Mouse (Mus musculus): ENCODE results near the gene Dnajc3. TPM values are rescaled to one million over a fixed set of nuclear protein-coding genes. Genes with fewer than 3 reads are reported as not detected.
A peak's percentile ranks its signal among the peaks of the same experiment; 100 is the strongest.

Dnajc3 gene
- 6.9 and 11.0 TPM in 2 replicates for polyA plus RNA-seq (2011; ENCODE audit: insufficient read depth, insufficient read length, low replicate concordance, missing spikeins)

DNA sequence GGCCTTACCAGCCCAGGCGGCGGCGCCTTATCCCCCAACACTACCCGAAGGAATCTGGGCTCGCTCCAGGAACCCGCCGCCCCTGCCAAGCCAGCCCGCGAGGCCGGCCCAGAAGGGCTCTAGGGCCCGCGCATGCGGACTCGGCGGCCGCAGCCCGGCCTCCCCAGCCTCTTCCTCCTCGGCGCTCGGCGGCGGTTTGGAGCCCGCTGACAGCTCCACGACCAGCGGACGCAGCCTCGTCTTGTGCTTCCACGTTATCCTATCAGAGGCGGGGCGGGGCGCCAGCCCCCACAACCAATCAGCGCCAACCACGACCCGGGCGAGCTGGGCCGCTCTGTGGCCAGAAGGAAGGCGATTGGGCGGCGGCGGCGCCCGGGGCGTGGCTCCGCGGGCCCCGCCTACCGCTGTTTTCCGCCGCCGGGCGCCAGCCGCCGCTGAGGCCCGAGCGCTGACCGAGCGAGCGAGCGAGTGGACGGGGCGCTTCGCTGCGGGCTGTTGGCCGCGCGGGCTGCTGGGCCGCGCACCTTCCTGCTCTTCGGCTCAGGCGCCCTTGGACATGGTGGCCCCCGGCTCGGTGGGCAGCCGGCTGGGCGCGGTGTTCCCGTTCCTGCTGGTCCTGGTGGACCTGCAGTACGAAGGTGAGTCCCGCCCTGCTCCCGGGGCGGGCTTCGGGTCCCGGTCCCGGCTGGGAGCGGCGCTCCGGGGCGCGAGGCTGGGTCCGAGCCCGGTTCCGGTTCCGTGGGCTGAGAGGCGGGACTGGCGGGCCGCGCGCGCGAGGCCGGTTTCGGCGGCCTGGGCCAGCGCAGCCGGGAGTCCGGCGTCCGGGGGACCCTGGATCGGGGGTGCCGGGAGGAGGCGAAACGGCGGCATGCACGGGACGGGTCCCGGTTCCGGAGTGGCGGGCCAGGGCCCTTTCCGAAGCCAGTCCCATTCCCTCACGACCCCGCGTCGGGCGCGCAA lies at the start of gene Dnajc3:
Gene Dnajc3 (plus strand): TSS at position 444 of the 960 bp plus-strand sequence.
- Histone ChIP-seq H3K27ac (ENCODE audit: control insufficient read depth, insufficient read depth, low read depth, low read length, poor library complexity) (peak within 1 kb of the TSS; percentile 98), H3K4me3 (replicated peaks; ENCODE audit: control insufficient read depth, low read depth, low read length) (peak within 1 kb of the TSS; percentile 87), H3K4me1 (ENCODE audit: control insufficient read depth, insufficient read depth, low read length) (peaks cover 3% of the 10 kb centered on the region)
- TF ChIP-seq POLR2A (IDR thresholded peaks at IDR 0.05; ENCODE audit: borderline replicate concordance, control insufficient read depth, low read depth, low read length): peak; percentile 76
- TF ChIP-seq CTCF (IDR thresholded peaks at IDR 0.05; ENCODE audit: control insufficient read depth, insufficient read depth, low read length): no peak
- WGBS: under 1% methylated on average over 123 of the region's 124 CpGs

- WGBS: 81% methylated on average over 4 of the region's 4 CpGs
Measured at GRCm38 (mm10) chr14:118890101-118890500, 47.7 kb upstream of the Dnajc3 start.

DNA sequence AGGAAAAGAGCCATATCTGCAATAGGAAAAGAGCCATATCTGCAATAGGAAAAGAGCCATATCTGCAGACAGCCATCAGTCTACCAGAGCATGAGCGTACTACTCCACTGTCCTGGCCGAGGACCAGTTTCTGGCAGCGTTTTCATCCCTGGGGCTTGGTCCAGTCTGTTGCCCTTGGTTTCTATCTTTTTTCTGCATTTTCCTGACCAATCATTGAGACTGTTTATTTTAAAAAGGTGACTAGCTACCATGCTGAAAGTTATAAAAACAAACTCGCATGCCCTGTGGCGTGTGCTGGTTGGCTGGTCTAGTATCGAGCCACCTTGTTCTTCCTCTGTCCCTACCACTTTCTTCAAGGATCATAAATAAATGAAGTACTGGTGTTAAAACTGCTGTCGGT lies 42.5 kb upstream of the Dnajc3 start:
- 79% methylated on average over 7 of the region's 7 CpGs for WGBS
- Histone ChIP-seq H3K27ac (ENCODE audit: control insufficient read depth, insufficient read depth, low read depth, low read length, poor library complexity) (no peak overlapping the region), H3K4me3 (replicated peaks; ENCODE audit: control insufficient read depth, low read depth, low read length) (no peak overlapping the region), H3K4me1 (ENCODE audit: control insufficient read depth, insufficient read depth, low read length) (no peaks in the 10 kb centered on the region)
- TF ChIP-seq CTCF (IDR thresholded peaks at IDR 0.05; ENCODE audit: control insufficient read depth, insufficient read depth, low read length) (no peak), POLR2A (IDR thresholded peaks at IDR 0.05; ENCODE audit: borderline replicate concordance, control insufficient read depth, low read depth, low read length) (no peak)

More at GRCm38 (mm10) chr14:118890101-118890500, 47.7 kb upstream of the Dnajc3 start:
- H3K4me3 ChIP-seq (replicated peaks; ENCODE audit: control insufficient read depth, low read depth, low read length): no peak overlapping the region
- no peak overlapping the region for H3K27ac ChIP-seq (ENCODE audit: control insufficient read depth, insufficient read depth, low read depth, low read length, poor library complexity)
- no peaks in the 10 kb centered on the region for H3K4me1 ChIP-seq (ENCODE audit: control insufficient read depth, insufficient read depth, low read length)
- TF ChIP-seq POLR2A (IDR thresholded peaks at IDR 0.05; ENCODE audit: borderline replicate concordance, control insufficient read depth, low read depth, low read length) (no peak), CTCF (IDR thresholded peaks at IDR 0.05; ENCODE audit: control insufficient read depth, insufficient read depth, low read length) (no peak)

- Histone ChIP-seq H3K27ac (ENCODE audit: control insufficient read depth, insufficient read depth, low read depth, low read length, poor library complexity) (no peak overlapping the region), H3K4me3 (replicated peaks; ENCODE audit: control insufficient read depth, low read depth, low read length) (no peak overlapping the region), H3K4me1 (ENCODE audit: control insufficient read depth, insufficient read depth, low read length) (no peaks in the 10 kb centered on the region)
- TF ChIP-seq POLR2A (IDR thresholded peaks at IDR 0.05; ENCODE audit: borderline replicate concordance, control insufficient read depth, low read depth, low read length) (no peak), CTCF (IDR thresholded peaks at IDR 0.05; ENCODE audit: control insufficient read depth, insufficient read depth, low read length) (no peak)
- WGBS: 61% methylated on average over 10 of the region's 10 CpGs
Measured at GRCm38 (mm10) chr14:118895655-118896054, 42.1 kb upstream of the Dnajc3 start.

GRCm38 (mm10) chr14:118899940-118900339 lies 37.8 kb upstream of the Dnajc3 start:
- 74% methylated on average over 11 of the region's 11 CpGs for WGBS
- no peak overlapping the region for H3K4me3 ChIP-seq (replicated peaks; ENCODE audit: control insufficient read depth, low read depth, low read length)

GRCm38 (mm10) chr14:118900911-118901310 lies 36.9 kb upstream of the Dnajc3 start:
- H3K4me3 ChIP-seq (replicated peaks; ENCODE audit: control insufficient read depth, low read depth, low read length): no peak overlapping the region
- no peak for TF ChIP-seq POLR2A (IDR thresholded peaks at IDR 0.05; ENCODE audit: borderline replicate concordance, control insufficient read depth, low read depth, low read length)
- no peak for TF ChIP-seq CTCF (IDR thresholded peaks at IDR 0.05; ENCODE audit: control insufficient read depth, insufficient read depth, low read length)
- 95% methylated on average over 1 of the region's 1 CpGs for WGBS
- H3K27ac ChIP-seq (ENCODE audit: control insufficient read depth, insufficient read depth, low read depth, low read length, poor library complexity): no peak overlapping the region
- no peaks in the 10 kb centered on the region for H3K4me1 ChIP-seq (ENCODE audit: control insufficient read depth, insufficient read depth, low read length)

More at GRCm38 (mm10) chr14:118899940-118900339, 37.8 kb upstream of the Dnajc3 start:
- Histone ChIP-seq H3K27ac (ENCODE audit: control insufficient read depth, insufficient read depth, low read depth, low read length, poor library complexity) (no peak overlapping the region), H3K4me1 (ENCODE audit: control insufficient read depth, insufficient read depth, low read length) (no peaks in the 10 kb centered on the region)
- TF ChIP-seq CTCF (IDR thresholded peaks at IDR 0.05; ENCODE audit: control insufficient read depth, insufficient read depth, low read length) (0 out of 2 replicates have a peak, but pooled peaks have one; percentile 11), POLR2A (IDR thresholded peaks at IDR 0.05; ENCODE audit: borderline replicate concordance, control insufficient read depth, low read depth, low read length) (no peak)

DNA sequence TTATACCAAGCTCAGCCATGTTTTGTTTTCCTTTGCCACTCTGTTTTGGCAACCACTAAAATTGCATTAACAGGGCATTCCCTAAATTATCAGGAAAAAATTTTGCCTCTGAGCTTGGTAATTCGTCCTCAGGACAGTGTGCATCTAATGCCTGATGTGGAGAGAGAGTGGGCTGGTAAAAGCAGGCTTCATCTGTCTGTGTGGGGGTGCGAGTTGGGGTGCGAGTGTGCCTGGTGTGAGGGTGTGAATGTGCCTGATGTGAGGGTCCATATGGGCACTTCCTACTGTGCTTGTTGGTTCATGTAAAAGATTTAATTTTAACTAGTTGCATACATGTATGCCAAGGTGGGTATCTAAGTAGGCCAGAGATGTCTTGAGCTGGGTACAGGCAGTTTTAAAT lies 34.4 kb upstream of the Dnajc3 start:
- WGBS: 74% methylated on average over 3 of the region's 3 CpGs
- Histone ChIP-seq H3K4me3 (replicated peaks; ENCODE audit: control insufficient read depth, low read depth, low read length) (no peak overlapping the region), H3K4me1 (ENCODE audit: control insufficient read depth, insufficient read depth, low read length) (no peaks in the 10 kb centered on the region; the same call in 1 of the 2 replicates), H3K27ac (ENCODE audit: control insufficient read depth, insufficient read depth, low read depth, low read length, poor library complexity) (no peak overlapping the region)
- TF ChIP-seq POLR2A (IDR thresholded peaks at IDR 0.05; ENCODE audit: borderline replicate concordance, control insufficient read depth, low read depth, low read length) (no peak), CTCF (IDR thresholded peaks at IDR 0.05; ENCODE audit: control insufficient read depth, insufficient read depth, low read length) (no peak)

DNA sequence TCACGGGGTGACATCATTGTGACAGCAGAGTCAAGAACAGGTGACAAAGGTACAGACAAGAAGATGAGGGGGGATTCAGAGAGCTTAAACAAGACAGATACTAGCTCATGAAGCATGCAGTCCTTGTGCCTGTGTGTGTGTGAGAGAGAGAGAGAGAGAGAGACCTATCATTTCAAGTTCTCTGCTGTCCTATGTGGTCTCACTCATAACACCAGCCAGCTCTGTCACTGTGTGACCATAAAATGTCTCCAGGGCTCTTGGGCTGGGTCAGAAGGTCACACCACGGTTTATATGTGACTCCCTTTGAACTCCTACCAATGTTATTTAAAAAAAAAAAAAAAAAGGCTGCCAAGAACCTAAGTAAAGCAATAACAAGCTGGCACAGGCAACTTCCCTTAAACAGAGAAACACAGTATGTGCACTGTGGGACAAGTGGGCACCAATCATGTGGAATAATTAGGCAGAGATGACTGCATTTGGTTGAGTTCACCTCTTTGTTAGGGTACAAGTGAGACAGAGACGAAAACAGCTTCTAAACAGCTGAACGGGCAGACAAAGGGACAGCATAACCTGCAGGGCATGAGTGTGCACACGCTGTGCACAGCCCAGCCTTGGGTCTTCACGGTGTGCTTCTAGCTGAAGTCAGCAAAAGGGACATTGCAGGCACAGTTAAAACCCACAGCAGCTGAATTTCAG lies 33.8 kb upstream of the Dnajc3 start:
- H3K27ac ChIP-seq (ENCODE audit: control insufficient read depth, insufficient read depth, low read depth, low read length, poor library complexity): no peak overlapping the region
- TF ChIP-seq CTCF (IDR thresholded peaks at IDR 0.05; ENCODE audit: control insufficient read depth, insufficient read depth, low read length) (no peak), POLR2A (IDR thresholded peaks at IDR 0.05; ENCODE audit: borderline replicate concordance, control insufficient read depth, low read depth, low read length) (no peak)
- no peaks in the 10 kb centered on the region; the same call in 1 of the 2 replicates for H3K4me1 ChIP-seq (ENCODE audit: control insufficient read depth, insufficient read depth, low read length)
- 70% methylated on average over 6 of the region's 6 CpGs for WGBS
- no peak overlapping the region for H3K4me3 ChIP-seq (replicated peaks; ENCODE audit: control insufficient read depth, low read depth, low read length)

Data from bone marrow, adult 2 months (tissue).